Mouse (Mus musculus) megakaryocyte, adult 5-6 weeks (primary cell): ENCODE measurements around the gene Ap1s1. TPM values are rescaled to one million over a fixed set of nuclear protein-coding genes. Genes with fewer than 3 reads are reported as not detected.
A peak's percentile ranks its signal among the peaks of the same experiment; 100 is the strongest.

Source experiments
- ATAC-seq: 2 replicates; pipeline ENCODE4 v1.8.0; 2016; ENCODE audit warnings: mild to moderate bottlenecking, inconsistent platforms; ENCODE audit not compliant: poor library complexity, severe bottlenecking
- total RNA-seq, 2 experiments: library from RNA; stranded (forward) in 1 of 2; stranded (reverse) in 1 of 2; fragments of 153-499, 151-499 nt in 1 of 2; fragments of 221-1000, 200-1000 nt in 1 of 2; gene quantifications; 2 replicates each; pipeline versions ENCODE4 v1.2.3 to v1.2.4; 2015 to 2017

The Ap1s1 gene
- total RNA-seq (2015) (19.1 and 19.6 TPM in 2 replicates), total RNA-seq (2017) (43.3 and 47.2 TPM in 2 replicates)

- ATAC-seq, result peak; percentile 94
Observed at GRCm38 (mm10) chr5:137045402-137046323, at the start of gene Ap1s1. Ap1s1 (minus strand) TSS chr5:137046135.

- peak; percentile 79 for ATAC-seq
Observed at GRCm38 (mm10) chr5:137095135-137095534, 49.2 kb upstream of the Ap1s1 start.

DNA sequence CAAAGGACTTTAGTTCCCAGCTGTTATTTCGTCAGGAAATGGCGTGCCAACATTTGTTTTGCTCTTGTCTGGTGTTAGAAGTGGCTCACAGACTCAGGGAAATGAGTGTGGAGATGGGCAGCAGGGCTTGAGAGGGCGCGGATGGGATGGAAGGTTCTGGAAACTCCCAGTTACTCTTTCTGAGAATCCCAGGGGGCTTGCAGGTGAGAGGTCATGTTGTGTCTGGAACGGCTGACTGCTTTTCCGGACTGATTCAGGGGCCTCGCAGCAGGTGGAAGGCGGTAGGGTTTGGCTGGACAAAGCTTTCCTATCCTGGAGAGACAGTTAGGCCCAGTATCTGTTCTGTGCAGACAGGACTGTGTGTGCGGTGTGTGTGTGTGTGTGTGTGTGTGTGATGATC lies 47.8 kb upstream of the Ap1s1 start:
- ATAC-seq, result no peak

- no peak for ATAC-seq
Observed at GRCm38 (mm10) chr5:137091560-137091959, 45.6 kb upstream of the Ap1s1 start.

DNA sequence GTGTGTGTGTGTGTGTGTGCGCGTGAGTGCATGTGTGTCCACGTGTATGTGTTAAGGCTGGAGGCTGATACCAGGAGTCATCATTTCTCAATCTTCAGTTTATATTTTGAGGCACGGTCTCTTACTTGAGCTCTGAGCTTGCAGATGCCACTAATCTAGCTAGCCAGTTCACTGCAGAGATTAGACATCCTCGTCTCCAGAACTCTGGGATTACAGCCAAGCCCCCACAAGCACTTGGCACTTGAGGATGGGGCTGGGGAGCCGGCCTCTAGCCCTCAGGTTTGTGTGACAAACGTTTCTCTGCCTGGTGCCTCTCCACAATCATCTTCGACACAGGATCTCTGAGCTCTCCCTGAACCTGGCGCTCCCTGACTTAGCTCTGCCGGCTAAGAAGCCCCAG lies 44.9 kb upstream of the Ap1s1 start:
- no peak for ATAC-seq

DNA sequence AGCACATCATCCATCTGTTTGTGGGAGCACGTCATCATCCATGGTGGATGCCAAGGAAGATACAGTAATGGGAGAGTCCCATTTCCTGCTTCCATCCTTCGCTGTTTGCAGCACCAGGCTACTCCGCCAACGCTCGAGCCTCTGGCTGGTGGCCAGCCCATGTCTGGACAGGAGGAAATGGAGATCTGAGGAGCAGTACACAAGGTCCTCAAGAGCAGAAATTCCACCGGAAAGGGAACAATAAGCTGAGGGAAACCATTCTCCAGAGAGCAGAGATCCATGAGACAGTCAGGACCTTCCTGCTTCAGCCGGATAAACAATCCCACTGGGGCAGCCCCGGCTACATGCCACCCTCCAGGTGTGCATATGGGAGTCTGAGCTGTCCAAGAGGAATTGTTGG lies 41.5 kb upstream of the Ap1s1 start:
- ATAC-seq, result no peak

GRCm38 (mm10) chr5:137085731-137086130 lies 39.8 kb upstream of the Ap1s1 start:
- ATAC-seq, result no peak

GRCm38 (mm10) chr5:137085021-137085420 lies 39.1 kb upstream of the Ap1s1 start:
- ATAC-seq, result no peak

- ATAC-seq, result no peak
Observed at GRCm38 (mm10) chr5:137083051-137083450, 37.1 kb upstream of the Ap1s1 start.

DNA sequence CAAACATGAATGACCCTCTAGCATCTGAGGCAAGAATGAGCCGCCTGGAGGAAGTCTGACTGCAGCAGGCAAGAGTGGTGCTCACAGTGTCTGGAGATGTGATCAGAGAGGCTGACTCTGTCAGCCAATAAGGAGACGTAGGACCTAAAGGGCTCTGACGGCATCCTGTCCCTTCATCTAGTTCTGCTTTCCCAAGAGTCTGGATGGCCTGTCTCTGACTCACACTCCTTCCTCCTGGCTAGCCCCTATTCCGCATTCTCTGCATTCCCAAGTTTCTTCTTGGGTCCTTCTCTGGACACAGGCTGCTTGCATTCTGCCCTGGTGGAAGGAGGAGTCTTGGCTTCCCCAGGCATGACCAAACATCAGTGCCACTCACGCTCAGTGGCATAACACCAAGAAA lies 33.9 kb upstream of the Ap1s1 start:
- no peak for ATAC-seq

DNA sequence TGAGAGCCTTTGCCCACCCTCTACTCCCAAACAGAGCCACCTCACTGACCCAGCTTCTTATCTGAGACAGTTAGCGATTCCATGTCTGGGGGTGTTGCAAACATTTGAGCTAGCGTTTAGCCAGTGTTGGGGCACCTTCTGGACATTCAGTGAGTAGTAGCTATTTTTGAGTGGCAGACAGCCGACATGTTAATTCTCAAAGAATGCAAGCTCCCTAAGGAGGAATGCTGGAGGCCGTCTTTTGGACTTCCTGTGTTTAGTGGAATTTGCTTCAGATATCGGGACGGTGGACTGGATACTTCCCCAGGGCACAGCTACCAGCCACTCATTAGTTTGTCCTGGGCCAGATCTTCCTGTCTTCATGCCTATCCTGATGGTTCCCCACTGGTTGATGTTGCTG lies 32.7 kb upstream of the Ap1s1 start:
- no peak for ATAC-seq

DNA sequence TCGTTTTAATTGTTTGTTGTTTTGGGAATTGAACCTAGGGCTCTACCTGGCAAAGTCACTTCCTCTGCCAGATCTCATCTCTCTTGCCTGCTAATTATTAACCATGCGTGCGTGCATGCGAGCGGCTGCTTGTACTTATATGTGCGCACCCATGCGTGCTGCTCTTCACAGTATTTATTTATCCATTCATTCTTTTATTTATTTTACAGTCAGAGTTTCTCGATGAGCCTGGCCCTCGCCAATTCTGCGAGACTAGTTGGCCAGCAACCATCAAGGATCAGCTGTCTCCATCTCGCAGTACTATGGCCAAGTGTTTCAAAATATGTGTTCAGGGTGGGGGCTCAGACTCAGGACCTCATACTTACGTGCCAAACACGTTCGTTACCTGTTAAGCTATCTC lies 32.1 kb upstream of the Ap1s1 start:
- ATAC-seq, result no peak

GRCm38 (mm10) chr5:137077187-137077586 lies 31.3 kb upstream of the Ap1s1 start:
- no peak for ATAC-seq

DNA sequence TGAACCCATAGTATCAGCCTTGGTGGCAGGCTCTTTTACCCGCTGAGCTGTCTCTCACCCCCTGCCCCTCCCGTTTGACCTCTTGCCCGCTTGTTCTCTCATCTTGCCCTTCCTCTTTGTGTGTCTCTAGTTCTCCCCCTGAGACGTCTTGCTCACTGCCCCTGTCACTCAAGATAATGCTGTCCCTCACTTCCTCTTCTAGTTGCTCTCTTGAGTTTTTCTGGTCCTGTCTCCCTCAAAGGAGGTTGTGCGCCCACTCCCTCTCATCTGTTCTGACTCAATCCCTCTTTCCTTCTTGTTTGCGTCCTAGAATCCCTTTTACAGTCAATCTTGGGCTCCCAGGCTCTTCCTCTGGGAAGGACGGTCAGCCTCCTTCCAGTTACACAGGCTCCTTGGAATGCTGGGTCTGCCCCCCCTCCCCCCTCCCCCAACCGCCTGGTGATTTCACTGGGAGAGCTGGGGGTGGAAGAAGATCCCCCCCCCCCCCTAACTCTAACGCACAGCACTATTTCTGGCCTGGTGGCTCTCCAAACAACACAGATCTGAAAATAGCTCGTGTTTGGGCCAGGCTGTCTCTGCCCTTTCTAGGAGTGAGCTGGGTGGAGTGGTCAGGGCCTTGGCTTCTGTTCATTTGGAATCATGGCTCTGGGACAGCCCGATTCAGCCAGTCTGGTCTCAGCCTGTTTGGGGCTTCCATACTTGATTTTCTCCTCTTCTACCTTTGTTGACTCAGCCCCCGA lies 30.4 kb upstream of the Ap1s1 start:
- ATAC-seq, result peak; percentile 97

DNA sequence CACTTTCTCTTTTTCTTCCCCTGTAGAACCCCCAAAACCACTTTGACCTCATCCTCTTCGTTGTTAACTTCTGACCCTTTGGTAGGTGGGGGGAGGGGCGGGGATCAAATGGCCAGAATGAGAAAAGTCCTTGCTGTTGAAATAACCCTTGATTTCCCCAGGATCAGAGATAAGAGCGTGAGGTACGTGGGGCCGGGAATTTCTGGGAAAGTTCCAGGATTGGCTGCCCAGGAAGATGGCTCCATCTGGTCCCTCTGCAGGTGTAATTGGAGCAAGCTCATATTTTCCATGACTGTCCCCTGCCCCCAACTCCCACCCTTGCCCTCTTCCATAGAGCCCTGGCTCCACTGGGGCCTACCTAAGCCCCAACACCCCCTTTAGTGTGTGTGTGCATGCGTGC lies 29.8 kb upstream of the Ap1s1 start:
- ATAC-seq, result no peak

- no peak for ATAC-seq
Observed at GRCm38 (mm10) chr5:137074191-137074651, 28.3 kb upstream of the Ap1s1 start.

GRCm38 (mm10) chr5:137073141-137073540 lies 27.2 kb upstream of the Ap1s1 start:
- ATAC-seq, result no peak

GRCm38 (mm10) chr5:137072079-137072960 lies 26.4 kb upstream of the Ap1s1 start, which contains the start of gene Serpine1:
Serpine1 (minus strand) TSS chr5:137072268.
- ATAC-seq, result no peak

- no peak for ATAC-seq
Observed at GRCm38 (mm10) chr5:137070881-137071605, 25.1 kb upstream of the Ap1s1 start.

GRCm38 (mm10) chr5:137068711-137069110 lies 22.8 kb upstream of the Ap1s1 start:
- no peak for ATAC-seq
